Mouse (Mus musculus): ENCODE data around the gene Traf1. TPM values are rescaled to one million over a fixed set of nuclear protein-coding genes. Genes with fewer than 3 reads are reported as not detected.

Traf1 gene
- polyA plus RNA-seq, 1 experiment from 2014 or later, result 30.3 TPM

DNA sequence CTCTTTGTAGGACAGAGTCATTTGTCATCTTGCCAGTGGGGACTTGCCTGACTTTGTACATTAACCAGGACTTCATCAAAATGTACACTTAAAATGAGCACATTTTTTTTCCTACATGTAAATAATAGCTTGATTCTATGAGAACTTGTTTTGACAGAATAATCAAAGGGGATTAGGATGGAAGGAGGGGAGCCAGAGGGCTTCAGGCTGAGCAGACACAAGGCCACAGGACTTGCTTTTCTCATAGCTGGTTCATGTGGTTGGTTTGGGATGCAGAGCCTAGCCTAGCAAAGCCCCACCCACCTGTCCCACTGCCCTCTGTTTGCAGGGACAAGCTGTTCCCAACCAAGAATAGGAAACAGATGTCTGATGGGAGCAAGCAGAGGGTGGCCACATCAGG, 10.1 kb downstream of the Traf1 start:
- Histone ChIP-seq H3K36me3 (ENCODE audit: insufficient read depth, low read length) (no peaks in the 10 kb centered on the region), H3K4me2 (replicated peaks; ENCODE audit: low read depth, low read length) (no peak overlapping the region), H3K27me3 (ENCODE audit: insufficient read depth, low read length) (no peaks in the 10 kb centered on the region), H3K9me3 (ENCODE audit: low read length) (no peaks in the 10 kb centered on the region), H3K4me3 (ENCODE audit: low read length) (no peak overlapping the region), H3K4me1 (ENCODE audit: insufficient read depth, low read length) (no peaks in the 10 kb centered on the region), H3K27ac (ENCODE audit: low read length) (no peak overlapping the region), H3K9ac (replicated peaks; ENCODE audit: low read length) (no peak overlapping the region)
- ATAC-seq (ENCODE audit: low FRiP score, low TSS enrichment), result no peak

GRCm38 (mm10) chr2:34948622-34949021, 12.9 kb downstream of the Traf1 start:
- H3K27ac ChIP-seq (ENCODE audit: low read length), result no peak overlapping the region
- peaks cover 8% of the 10 kb centered on the region for H3K4me1 ChIP-seq (ENCODE audit: insufficient read depth, low read length)
- H3K4me3 ChIP-seq (ENCODE audit: low read length), result no peak overlapping the region
- WGBS, result 31% methylated on average over 2 of the region's 2 CpGs
- H3K9me3 ChIP-seq (ENCODE audit: low read length), result no peaks in the 10 kb centered on the region
- no peaks in the 10 kb centered on the region for H3K27me3 ChIP-seq (ENCODE audit: insufficient read depth, low read length)
- no peak overlapping the region for H3K9ac ChIP-seq (replicated peaks; ENCODE audit: low read length)
- ATAC-seq (ENCODE audit: low FRiP score, low TSS enrichment), result no peak
- H3K36me3 ChIP-seq (ENCODE audit: insufficient read depth, low read length), result no peaks in the 10 kb centered on the region
- H3K4me2 ChIP-seq (replicated peaks; ENCODE audit: low read depth, low read length), result no peak overlapping the region

DNA sequence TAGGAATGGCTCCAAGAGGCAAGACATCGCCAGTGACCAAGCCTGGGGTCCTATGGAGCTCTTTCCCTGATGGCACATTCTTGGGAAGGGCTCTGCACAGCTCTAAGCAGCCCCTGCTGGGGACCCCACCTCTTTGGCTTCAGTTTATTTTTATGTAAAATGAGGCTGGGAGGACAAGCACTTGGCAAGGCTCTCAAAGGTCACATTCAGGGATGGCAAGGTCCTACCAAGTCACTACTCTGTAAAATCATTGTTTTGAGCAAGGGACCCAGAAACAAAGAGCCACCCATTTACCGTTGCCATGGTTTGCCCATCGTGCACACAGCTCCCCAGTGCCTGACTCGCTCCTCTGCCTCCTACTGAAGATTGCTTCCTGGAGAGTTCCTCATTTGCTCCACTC, 15.5 kb downstream of the Traf1 start:
- Histone ChIP-seq H3K9me3 (ENCODE audit: low read length) (no peaks in the 10 kb centered on the region), H3K36me3 (ENCODE audit: insufficient read depth, low read length) (no peaks in the 10 kb centered on the region), H3K4me1 (ENCODE audit: insufficient read depth, low read length) (peaks cover 9% of the 10 kb centered on the region), H3K4me2 (replicated peaks; ENCODE audit: low read depth, low read length) (no peak overlapping the region), H3K27me3 (ENCODE audit: insufficient read depth, low read length) (no peaks in the 10 kb centered on the region), H3K9ac (replicated peaks; ENCODE audit: low read length) (no peak overlapping the region), H3K27ac (ENCODE audit: low read length) (no peak overlapping the region), H3K4me3 (ENCODE audit: low read length) (no peak overlapping the region)
- WGBS, result 72% methylated on average over 4 of the region's 4 CpGs
- ATAC-seq (ENCODE audit: low FRiP score, low TSS enrichment), result no peak

GRCm38 (mm10) chr2:34945580-34945979, 16.0 kb downstream of the Traf1 start:
- Histone ChIP-seq H3K9ac (replicated peaks; ENCODE audit: low read length) (no peak overlapping the region), H3K4me2 (replicated peaks; ENCODE audit: low read depth, low read length) (no peak overlapping the region), H3K36me3 (ENCODE audit: insufficient read depth, low read length) (no peaks in the 10 kb centered on the region), H3K27ac (ENCODE audit: low read length) (no peak overlapping the region), H3K4me1 (ENCODE audit: insufficient read depth, low read length) (peaks cover 9% of the 10 kb centered on the region), H3K9me3 (ENCODE audit: low read length) (no peaks in the 10 kb centered on the region), H3K27me3 (ENCODE audit: insufficient read depth, low read length) (no peaks in the 10 kb centered on the region), H3K4me3 (ENCODE audit: low read length) (no peak overlapping the region)
- 56% methylated on average over 4 of the region's 4 CpGs for WGBS
- no peak for ATAC-seq (ENCODE audit: low FRiP score, low TSS enrichment)

GRCm38 (mm10) chr2:34944761-34945160, 16.8 kb downstream of the Traf1 start:
- ATAC-seq (ENCODE audit: low FRiP score, low TSS enrichment), result peak; percentile 50; the same call in 1 of the 2 replicates
- H3K27me3 ChIP-seq (ENCODE audit: insufficient read depth, low read length), result no peaks in the 10 kb centered on the region
- no peak overlapping the region for H3K27ac ChIP-seq (ENCODE audit: low read length)
- no peaks in the 10 kb centered on the region for H3K36me3 ChIP-seq (ENCODE audit: insufficient read depth, low read length)
- 23% methylated on average over 8 of the region's 8 CpGs for WGBS
- H3K9ac ChIP-seq (replicated peaks; ENCODE audit: low read length), result no peak overlapping the region
- H3K4me2 ChIP-seq (replicated peaks; ENCODE audit: low read depth, low read length), result peak overlapping the region; percentile 14; the same call in 1 of the 2 replicates
- H3K4me1 ChIP-seq (ENCODE audit: insufficient read depth, low read length), result peaks cover 9% of the 10 kb centered on the region
- no peak overlapping the region for H3K4me3 ChIP-seq (ENCODE audit: low read length)
- H3K9me3 ChIP-seq (ENCODE audit: low read length), result no peaks in the 10 kb centered on the region

DNA sequence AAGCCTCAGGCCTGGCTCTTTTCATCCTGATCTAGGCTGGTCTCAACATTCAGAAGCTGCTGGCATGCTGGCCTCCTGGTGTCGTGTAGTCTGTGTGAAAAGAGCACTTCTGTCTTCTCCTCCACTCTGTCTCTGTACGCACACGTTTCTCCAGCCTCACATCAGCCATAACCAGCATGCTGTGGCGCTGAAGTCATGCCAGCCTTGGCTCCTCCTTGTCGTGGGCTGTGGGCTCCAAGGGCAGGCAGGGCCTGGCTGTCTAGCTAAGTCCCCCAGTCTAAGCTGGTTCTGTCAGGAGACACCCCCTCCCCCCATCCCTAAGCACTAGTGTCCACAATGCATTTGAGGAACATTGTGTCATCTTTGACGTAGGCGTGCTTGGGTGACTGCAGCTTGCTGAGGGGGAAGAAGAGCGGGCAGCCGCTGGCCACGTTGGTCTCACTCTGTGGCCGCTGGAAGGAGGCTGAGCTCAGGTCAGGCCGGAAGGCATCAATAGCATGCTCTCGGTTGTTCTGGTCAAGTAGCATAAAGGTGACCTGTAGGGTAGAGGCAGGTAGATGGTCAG, 17.9 kb downstream of the Traf1 start:
- Histone ChIP-seq H3K4me3 (ENCODE audit: low read length) (no peak overlapping the region), H3K27me3 (ENCODE audit: insufficient read depth, low read length) (no peaks in the 10 kb centered on the region), H3K9ac (replicated peaks; ENCODE audit: low read length) (no peak overlapping the region), H3K36me3 (ENCODE audit: insufficient read depth, low read length) (no peaks in the 10 kb centered on the region), H3K4me2 (replicated peaks; ENCODE audit: low read depth, low read length) (no peak overlapping the region), H3K9me3 (ENCODE audit: low read length) (no peaks in the 10 kb centered on the region), H3K4me1 (ENCODE audit: insufficient read depth, low read length) (peaks cover 9% of the 10 kb centered on the region), H3K27ac (ENCODE audit: low read length) (no peak overlapping the region)
- 0 out of 2 replicates have a peak, but pooled peaks have one; percentile 16 for ATAC-seq (ENCODE audit: low FRiP score, low TSS enrichment)
- 53% methylated on average over 13 of the region's 13 CpGs for WGBS

DNA sequence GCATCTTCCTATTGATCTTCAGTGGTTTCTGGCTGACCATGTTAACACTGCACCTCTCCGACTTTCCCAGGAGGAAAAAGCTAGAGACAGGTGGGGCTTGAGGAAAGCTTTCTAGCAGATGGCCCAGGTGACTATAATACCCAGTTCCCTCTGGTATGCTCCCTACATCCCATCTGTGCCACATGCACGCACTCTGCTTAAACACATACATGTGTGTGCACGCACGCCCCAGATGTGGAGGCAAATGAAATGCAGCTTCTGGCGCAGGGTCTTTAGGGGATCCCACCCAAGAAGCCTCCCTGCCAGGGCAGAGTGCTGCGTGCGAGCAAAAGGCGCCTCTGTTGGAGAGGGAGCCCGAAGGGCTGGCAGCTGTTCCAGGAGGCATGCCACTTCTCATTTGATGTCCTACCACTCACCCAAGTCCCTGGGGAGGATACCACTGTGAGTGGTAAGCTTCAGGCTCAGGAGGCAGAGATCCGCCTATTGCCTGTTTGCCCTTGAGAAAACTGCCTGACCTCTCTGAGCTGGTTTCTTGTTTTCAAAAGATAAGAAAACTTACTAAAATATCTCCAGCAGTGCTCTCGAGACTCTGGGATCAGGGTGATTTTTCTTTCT, 20.4 kb downstream of the Traf1 start:
- H3K4me2 ChIP-seq (replicated peaks; ENCODE audit: low read depth, low read length), result no peak overlapping the region
- no peaks in the 10 kb centered on the region for H3K9me3 ChIP-seq (ENCODE audit: low read length)
- H3K9ac ChIP-seq (replicated peaks; ENCODE audit: low read length), result no peak overlapping the region
- 81% methylated on average over 11 of the region's 11 CpGs for WGBS
- no peaks in the 10 kb centered on the region for H3K27me3 ChIP-seq (ENCODE audit: insufficient read depth, low read length)
- no peak for ATAC-seq (ENCODE audit: low FRiP score, low TSS enrichment)
- no peaks in the 10 kb centered on the region for H3K36me3 ChIP-seq (ENCODE audit: insufficient read depth, low read length)
- H3K4me1 ChIP-seq (ENCODE audit: insufficient read depth, low read length), result peaks cover 31% of the 10 kb centered on the region
- no peak overlapping the region for H3K4me3 ChIP-seq (ENCODE audit: low read length)
- H3K27ac ChIP-seq (ENCODE audit: low read length), result no peak overlapping the region

DNA sequence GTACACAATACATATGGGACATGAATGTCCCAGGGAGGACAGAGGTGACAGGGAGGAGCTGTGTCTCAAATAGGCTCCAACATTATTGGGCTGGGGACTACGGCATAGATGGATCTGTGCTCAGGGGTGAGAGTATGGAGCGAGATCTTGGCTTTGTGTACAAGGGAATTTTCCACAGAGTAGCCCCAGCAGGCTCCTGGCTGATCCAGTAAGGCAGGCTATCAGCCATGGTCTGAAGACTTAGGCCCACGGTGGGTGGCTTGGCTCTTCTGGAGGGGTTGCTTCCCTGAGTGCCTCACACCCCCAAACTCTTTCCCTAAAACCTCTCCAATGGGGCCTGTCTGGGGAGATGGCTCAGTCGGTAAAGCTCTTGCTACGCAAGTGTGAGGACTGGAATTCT, 21.3 kb downstream of the Traf1 start:
- H3K9ac ChIP-seq (replicated peaks; ENCODE audit: low read length), result no peak overlapping the region
- ATAC-seq (ENCODE audit: low FRiP score, low TSS enrichment), result no peak
- WGBS, result 78% methylated on average over 5 of the region's 5 CpGs
- H3K4me1 ChIP-seq (ENCODE audit: insufficient read depth, low read length), result peaks cover 31% of the 10 kb centered on the region
- no peak overlapping the region for H3K4me2 ChIP-seq (replicated peaks; ENCODE audit: low read depth, low read length)
- no peaks in the 10 kb centered on the region for H3K27me3 ChIP-seq (ENCODE audit: insufficient read depth, low read length)
- no peak overlapping the region for H3K4me3 ChIP-seq (ENCODE audit: low read length)
- no peaks in the 10 kb centered on the region for H3K36me3 ChIP-seq (ENCODE audit: insufficient read depth, low read length)
- H3K9me3 ChIP-seq (ENCODE audit: low read length), result no peaks in the 10 kb centered on the region
- H3K27ac ChIP-seq (ENCODE audit: low read length), result no peak overlapping the region

DNA sequence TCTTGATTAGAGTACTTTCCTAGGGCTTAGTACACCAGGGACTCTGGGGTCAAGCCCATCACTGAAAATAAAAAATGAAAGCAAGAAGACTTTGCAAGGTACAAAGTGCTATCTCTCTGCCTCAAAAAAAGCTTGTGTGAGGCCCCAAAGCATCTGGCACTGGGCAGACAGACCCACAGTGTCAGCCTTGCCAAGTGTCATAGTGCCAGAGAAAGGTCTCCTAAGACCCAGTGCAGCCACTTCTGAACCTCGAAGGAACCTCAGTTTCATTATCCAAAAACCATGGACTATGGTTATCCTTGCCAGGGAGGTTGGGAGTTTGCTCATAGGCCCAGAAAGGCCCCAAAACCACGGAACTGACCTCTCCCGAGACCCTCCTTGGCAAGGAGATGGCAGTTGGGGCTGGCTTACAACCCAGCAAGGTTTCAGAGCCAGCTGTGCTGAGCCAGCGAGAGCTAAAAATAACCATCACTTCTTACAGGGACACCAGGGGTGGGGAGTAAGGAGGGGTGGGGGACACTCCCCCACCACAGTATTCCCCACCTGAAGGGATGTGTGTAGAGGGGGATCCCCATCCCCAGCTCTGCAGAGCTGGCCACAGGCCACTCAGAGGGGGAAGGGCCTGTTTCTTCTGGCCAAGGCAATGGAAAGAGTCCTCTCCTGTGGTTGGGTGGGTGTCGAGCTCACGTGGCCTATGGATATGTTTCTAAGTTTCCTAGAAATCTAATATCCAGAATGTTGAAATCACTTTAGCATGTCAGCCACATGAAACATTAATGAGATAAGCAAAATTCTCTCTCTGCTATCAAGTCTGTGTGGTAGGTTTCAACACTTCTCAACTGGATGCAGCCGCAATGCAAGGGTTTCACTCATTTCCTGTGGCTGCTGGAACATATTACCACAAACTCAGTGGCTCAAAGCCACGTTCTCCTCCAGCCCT, 23.0 kb downstream of the Traf1 start:
- no peak for ATAC-seq (ENCODE audit: low FRiP score, low TSS enrichment)
- Histone ChIP-seq H3K9ac (replicated peaks; ENCODE audit: low read length) (no peak overlapping the region), H3K27me3 (ENCODE audit: insufficient read depth, low read length) (no peaks in the 10 kb centered on the region), H3K27ac (ENCODE audit: low read length) (no peak overlapping the region), H3K4me2 (replicated peaks; ENCODE audit: low read depth, low read length) (no peak overlapping the region), H3K4me1 (ENCODE audit: insufficient read depth, low read length) (peaks cover 22% of the 10 kb centered on the region), H3K4me3 (ENCODE audit: low read length) (no peak overlapping the region), H3K9me3 (ENCODE audit: low read length) (no peaks in the 10 kb centered on the region), H3K36me3 (ENCODE audit: insufficient read depth, low read length) (no peaks in the 10 kb centered on the region)
- 69% methylated on average over 8 of the region's 8 CpGs for WGBS

DNA sequence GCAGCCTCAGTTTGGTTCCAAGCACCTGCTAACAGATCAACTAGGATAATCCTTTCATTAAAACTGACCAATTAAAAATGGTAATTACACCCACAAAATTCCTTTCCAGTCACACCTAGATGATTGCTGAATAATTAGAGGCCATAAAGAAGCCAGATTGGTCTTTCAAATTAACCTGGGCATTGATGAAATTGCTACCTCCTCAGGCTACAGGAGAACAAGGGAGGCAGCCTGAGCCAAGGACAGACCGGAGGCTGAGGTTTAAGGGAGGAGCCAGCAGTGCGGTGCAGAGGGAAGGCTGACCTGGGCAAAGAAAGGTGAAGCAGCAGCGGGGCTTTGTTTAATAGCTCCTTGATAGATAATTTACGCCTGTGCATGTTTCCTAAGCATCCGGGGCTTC, 24.1 kb downstream of the Traf1 start:
- no peak for ATAC-seq (ENCODE audit: low FRiP score, low TSS enrichment)
- no peak overlapping the region for H3K4me2 ChIP-seq (replicated peaks; ENCODE audit: low read depth, low read length)

More for the DNA sequence above, 24.1 kb downstream of the Traf1 start:
- H3K27ac ChIP-seq (ENCODE audit: low read length), result no peak overlapping the region
- H3K36me3 ChIP-seq (ENCODE audit: insufficient read depth, low read length), result no peaks in the 10 kb centered on the region
- H3K4me3 ChIP-seq (ENCODE audit: low read length), result no peak overlapping the region
- no peaks in the 10 kb centered on the region for H3K9me3 ChIP-seq (ENCODE audit: low read length)
- H3K9ac ChIP-seq (replicated peaks; ENCODE audit: low read length), result no peak overlapping the region
- H3K4me1 ChIP-seq (ENCODE audit: insufficient read depth, low read length), result peaks cover 21% of the 10 kb centered on the region
- 12% methylated on average over 5 of the region's 5 CpGs for WGBS
- H3K27me3 ChIP-seq (ENCODE audit: insufficient read depth, low read length), result no peaks in the 10 kb centered on the region
